Mouse (Mus musculus) adrenal gland, postnatal 36 days (tissue): ENCODE results near the gene Thap4. TPM values are rescaled to one million over a fixed set of nuclear protein-coding genes. Genes with fewer than 3 reads are reported as not detected.

Source experiments
- DNase-seq, 2 experiments: peaks; one replicate each; pipeline ENCODE4 v3.0.0; 2021; ENCODE audit warnings: mixed read lengths in 1 of 2
- total RNA-seq, 2 experiments: library from RNA; stranded (reverse); gene quantifications; 2 replicates each; pipeline ENCODE4 v1.2.3; 2021

Thap4 gene
- total RNA-seq, 2 experiments from 2014 or later: 45.4 to 57.4 TPM

DNA sequence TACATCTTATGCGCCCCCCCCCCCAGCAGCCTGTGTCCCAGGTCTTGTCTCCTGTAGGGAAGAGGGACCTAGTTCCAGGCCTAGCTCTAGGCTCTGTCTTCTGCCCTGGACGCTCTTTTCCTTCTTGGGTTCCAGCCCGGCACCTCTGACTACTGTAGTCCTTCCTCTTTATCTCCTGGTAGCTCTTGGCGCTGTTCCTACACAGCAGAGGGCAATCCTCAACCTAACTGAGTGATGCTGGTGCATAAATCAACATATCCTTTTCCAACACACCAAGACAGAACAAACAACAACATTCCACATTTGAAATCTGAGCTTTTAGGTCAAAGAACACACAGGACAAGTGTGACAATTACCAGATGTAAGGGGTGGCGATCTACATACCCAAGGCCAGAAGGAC is 8.5 kb downstream of the Thap4 start:
- DNase-seq: no peak

DNA sequence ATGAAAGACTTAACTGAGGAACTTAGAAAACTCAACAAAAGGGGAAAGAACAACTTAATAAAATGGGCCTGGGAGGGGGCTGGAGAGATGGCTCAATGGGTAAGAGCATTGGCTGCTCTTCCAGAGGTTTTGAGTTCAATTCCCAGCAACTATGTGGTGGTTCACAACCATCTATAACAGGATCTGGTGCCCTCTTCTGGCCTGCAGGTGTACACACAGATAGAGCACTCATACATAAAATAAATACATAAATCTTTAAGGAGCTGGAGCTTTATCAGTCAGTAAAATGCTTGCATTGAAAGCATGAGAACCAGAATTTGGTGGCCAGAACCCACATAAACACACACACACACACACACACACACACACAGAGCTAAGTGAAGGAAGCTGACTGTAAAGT is 11.8 kb downstream of the Thap4 start:
- DNase-seq: no peak

DNA sequence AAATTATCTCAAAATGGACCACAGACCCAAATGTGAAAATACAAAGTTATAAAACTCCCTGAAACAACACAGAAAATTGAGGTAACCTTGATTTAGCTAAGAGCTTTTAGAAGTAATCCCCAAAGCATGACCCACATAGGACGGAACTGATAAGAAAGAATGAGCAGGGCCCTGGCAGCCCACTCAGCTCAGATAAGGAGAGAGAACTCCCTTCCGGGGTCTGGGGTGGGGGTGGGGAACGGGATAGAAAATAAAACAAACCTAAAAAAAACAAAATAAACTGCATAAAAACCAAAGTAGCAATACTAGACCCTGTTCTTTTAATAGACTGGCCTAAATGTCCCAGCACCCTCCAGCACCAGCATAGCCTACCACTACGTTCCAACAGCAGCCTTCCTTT is 12.7 kb downstream of the Thap4 start:
- no peak for DNase-seq

DNA sequence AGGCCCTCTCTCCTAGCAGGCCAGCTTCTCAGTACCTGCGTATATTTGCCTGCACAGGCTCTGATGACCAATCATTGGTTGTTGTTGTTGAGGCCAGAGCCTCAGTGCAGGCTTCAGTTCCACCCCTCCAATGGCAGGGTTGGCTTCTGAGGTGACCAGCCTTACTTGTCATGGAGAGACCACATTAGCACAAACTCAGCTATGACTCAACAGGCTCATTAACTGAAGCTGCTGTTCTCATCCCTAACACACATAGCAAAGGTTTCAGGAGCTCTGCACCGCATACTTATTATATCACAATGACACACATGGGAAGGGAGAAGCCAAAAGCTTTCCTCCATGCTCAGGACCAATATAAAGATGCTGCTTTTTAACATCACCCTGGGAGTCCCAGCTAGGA is 14.0 kb downstream of the Thap4 start:
- no peak for DNase-seq

DNA sequence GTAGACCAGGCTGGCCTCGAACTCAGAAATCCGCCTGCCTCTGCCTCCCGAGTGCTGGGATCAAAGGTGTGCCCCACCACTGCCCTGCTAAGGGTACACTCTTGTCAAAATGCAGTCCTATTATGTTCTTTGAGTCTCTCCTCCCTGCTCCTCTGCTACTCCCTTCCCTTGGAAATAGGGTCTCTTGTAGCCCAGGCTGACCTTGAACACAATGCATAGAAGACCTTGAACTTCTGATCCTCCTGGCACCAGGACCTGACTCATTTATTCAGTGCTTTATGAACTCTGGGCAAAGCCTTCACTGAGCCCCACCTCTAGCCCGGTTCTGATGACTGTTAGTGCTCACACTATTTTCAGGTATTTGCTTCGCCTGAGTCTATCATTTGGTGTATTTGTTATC is 17.0 kb downstream of the Thap4 start:
- DNase-seq: no peak

DNA sequence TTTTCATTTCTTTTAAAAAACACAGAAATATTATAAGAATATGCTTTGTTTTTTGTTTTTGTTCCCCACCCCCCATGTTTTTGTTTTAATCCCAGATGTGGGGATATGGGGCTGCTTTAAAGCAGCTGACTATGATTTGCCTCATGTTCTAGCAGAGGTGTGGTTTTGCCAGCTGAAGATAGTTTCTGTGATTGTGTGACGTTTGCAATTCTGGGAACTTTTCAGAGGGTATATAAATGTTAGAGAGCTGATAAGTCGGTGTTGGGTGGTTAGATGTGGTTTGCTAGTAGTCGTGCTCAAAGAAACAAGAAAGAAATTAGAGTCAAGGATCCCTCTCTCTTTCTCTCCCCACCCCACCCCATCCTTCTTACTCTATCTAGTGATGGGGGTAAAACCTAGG is 18.8 kb downstream of the Thap4 start:
- no peak for DNase-seq

DNA sequence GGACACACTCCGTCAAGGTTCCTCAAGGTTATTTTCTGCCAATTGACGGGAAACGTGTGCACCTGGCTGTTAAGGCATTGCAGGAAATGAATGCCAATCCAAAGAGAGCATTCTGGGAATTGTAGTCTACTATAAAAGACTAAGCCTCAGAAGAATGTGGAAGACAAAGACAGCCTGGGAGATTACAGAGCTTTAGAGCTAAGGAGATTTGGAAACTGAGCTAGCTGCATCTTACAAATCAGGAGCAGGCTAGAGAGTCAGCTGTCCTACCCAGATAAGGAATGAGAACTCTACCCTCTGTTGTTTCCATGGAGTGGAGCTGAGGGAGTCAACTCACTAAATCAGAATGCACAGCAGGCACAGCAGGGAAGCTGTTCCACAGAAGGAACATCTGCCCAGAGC is 22.8 kb downstream of the Thap4 start:
- DNase-seq: no peak

DNA sequence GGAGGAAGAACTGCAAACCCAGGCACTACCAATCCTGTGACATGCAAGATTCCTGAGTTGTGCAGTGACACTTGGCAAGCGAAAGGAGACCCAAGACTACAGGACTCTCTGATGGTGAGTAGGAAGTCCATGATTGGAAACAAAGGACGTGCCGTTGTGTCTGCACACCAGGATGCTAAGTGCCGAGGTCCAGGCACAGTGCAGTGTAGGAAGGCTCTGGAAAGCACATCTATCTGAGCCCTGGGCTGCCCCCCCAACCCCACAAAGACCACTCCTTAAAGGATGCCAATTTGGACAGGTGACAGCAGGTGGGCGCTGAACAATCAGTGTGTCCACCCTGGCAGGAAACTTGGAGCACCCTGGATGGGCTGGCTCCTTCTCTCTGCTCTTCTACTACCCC is 23.6 kb downstream of the Thap4 start:
- no peak for DNase-seq

DNA sequence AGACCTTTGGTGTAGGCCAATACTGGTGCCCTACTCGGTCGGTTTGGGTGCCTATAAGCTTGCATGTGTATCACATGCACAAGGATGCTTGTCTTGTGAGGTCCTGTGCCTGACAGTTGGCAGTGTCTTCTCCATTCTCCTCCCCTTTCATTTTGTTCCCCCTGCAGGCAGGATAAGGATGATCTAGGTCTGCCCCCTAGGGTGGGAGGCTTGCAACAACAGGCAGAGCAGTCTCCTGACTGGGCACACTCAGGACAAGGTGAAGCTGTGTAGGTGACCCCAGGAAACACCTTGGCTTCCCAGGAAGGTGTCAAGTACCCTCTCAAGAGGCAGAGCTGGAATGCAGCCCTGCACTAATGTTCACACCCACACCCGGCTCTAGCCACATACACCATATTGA is 27.7 kb downstream of the Thap4 start:
- DNase-seq: peak; percentile 77 to 84

DNA sequence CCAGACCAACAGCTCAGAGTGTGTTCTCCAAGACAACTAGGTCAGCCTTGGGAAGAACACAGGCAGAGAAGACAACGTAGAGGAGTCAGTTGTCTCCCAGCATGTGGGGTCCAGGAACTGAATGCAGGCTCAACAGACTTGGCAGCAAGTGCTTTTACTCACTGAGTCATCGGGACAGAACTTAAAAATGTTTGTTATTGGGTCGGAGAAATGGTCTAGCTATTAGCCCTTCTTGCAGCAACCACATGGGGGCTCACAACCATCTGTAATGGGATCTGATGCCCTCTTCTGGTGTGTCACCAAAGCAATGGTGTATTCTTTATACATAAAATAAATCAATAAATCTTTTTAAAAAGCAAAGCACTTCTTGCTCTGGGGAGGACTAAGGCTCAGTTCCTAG is 28.5 kb downstream of the Thap4 start:
- DNase-seq: peak; percentile 38 to 40

DNA sequence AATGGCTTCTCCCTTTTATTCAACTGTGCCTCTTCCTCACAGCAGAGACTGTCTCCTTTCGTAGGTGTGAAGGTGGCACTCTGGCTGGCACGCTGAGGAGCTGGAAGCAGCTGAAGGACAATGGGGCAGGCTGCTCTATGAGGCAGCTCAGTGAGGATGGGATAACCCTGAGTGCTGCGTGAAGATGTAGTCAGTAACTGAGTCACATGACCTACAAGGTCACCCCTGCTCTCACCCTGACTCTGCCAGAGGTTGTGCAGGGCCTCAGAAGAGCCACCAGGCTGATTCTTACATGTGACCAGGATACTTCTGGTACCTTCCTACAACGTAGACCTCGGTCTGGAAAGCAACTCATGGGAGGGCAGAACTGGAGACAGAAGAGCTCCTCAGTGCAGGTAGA is 29.0 kb downstream of the Thap4 start:
- peak; percentile 69 to 72 for DNase-seq

DNA sequence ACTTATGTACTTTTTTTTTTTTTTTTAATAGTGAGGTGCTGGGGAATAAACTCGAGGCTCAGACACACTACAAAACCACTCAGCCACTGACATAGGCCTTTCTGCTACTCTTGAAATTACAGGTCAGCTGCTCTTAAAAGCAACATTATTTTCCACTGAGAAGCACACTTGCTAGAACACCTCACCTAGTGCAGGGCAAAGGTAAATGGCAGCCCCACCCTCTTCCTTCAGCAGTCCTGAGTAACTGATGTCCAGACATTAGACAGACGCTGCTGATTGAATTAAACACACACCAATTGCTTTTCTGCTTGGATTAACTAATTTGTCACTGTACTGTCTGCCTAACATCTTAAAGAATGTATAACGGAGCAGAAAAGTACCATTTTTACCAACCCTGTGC is 30.0 kb downstream of the Thap4 start:
- DNase-seq: no peak

DNA sequence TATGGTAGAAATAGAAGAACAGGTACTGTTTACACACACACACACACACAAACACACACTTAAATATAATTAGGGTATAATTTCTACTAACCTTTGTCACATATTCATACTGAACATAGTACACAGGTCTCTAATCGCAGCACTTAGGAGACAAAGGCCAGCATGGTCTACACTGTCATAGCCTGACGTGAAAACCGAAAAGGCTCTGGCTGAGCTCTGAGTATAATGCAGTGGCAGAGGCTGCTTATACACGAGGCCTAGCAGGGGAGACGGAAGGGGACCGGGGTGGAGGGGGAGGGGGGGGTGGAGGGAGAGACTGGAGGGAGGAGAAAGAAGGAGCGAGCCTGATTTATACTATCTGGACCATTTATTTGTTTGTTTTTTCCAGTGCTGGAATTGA is 33.1 kb downstream of the Thap4 start:
- DNase-seq: no peak

DNA sequence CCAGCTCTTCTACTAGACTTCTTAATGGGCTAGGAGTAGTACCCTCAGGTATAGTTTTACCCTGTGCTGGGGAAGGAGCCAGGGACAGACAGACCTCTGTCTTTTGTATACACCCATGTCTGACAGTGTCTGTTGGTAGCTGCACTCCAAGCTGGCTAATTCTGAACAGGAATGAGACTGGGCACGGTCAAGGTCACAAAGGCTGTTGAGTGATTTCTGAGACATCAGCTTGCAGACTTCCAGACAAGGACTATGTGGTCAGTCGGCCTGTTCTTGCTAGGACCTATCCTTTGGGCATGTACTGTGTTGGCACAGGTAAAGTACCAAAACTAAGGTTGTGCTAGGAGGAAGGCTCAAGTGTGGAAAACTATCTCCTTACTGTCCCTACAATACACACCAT is 38.5 kb downstream of the Thap4 start:
- peak; percentile 34 to 35 for DNase-seq

DNA sequence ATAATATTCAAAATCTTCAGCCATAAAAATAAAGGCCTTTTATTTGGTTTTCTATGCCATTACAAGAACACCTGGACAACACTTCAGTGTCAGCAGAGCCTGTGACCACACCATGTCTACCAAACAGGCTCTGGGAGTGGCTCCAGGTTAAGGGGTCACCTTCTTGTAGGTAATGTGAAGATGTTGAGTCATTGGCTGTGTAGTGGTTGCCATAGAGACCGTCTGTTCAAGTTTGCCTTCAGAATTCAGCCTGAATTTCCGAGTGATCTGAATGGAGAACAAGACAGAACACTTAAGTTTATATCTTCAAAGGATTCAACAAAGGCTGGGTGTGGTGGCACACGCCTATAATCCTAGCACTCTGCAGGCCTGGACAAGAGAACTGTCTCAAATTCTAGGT is 49.3 kb downstream of the Thap4 start:
- DNase-seq: no peak

DNA sequence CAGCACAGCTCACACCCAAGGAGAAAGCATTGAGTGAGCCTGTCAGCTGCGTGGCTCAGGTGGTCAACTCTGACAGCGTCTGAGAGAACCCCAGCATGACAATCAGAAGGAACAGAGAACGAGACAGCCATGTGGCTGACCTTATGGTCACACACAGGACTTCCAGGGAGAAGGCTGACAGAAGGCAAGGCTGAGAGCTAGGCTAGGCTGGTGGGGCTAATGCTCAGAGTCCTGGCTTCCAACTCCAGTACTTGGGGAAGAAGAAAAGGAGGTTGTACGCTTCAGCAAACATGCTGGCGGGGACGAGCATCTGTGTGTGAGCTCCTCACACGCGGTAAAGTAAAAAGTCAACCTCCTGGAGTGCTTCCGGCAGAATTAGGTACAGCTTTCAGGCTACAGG is 50.3 kb downstream of the Thap4 start:
- DNase-seq: no peak

DNA sequence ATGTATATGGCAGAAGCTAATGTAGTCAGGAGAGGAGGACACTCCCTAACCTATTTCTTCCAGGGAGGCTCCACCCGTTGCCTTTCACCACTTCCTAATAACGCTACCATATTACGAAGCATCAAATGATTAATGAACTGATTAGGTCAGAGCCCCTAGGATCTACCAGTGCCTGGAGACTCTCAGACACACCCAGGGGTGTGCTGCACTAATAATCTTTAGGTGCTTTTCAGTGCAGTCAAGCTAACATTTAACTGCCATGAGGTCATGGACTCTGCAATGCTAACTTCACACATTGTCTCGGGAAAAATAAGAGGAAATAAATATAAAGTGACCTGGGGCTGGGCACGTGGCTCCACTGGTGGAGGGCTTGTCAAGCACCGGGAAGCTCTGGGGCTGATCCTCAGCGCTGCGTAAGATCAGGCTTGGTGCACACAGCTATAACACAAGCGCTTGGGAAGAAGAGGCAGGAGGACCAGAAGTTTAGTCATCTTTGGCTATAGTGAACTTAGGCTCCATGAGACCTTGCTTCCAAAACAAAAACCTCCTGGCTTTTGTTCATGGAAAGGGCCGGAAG is 51.1 kb downstream of the Thap4 start:
- no peak for DNase-seq

DNA sequence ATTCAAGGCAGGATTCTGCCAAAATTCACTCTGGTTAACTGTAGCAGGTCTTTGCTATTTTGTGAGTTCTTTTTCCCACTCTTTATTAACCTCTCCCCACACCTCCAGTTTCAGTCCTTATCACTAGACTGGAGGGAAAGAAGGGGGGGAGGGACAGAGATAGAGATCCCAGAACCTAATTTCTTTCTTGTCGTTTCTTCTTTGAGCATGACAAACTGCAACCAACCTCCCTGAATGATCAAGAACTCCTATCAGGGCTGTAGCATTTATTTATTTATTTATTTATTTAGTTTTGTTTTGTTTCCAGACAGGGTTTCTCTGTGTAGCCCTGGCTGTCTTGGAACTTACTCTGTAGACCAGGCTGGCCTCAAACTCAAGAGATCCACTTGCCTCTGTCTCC is 52.6 kb downstream of the Thap4 start:
- no peak for DNase-seq

DNA sequence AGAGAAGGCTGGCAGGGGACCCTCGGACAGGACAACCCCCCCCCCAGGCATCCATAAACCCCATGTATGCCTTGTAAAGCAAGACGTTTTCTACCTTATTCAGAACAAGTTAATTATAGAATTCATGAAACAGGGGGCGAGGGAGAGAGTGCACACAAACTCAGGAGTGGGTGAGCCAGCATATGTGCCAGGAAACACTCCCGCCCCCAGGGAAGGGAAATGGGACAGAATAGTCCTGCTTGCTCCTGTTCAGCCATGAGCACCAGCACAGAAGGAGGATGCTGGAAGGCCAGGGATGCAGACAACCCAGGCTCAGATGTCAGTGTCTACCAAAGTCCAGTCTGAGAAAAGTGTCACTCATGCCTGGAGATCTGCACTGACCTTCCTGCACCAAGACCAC is 55.5 kb downstream of the Thap4 start:
- no peak for DNase-seq

DNA sequence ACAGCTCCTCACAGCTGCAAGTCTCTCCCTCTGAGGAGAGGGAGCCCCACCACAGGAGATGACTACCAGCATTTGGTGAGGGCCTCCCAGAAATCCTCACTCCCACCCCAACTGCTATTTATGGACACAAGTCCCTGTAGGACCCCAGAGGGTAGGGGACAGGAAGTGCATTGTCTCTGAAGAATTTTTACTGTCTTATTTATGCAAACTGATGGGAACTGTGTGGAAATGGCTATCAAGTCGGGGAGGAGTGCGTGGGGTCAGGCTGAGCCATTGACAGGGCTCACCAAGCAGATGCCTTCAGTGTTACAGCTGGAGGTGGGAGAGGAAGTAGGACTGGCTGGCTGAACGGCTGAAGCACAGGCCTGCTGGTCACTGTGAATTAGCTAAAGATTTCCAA is 57.3 kb downstream of the Thap4 start:
- no peak for DNase-seq

DNA sequence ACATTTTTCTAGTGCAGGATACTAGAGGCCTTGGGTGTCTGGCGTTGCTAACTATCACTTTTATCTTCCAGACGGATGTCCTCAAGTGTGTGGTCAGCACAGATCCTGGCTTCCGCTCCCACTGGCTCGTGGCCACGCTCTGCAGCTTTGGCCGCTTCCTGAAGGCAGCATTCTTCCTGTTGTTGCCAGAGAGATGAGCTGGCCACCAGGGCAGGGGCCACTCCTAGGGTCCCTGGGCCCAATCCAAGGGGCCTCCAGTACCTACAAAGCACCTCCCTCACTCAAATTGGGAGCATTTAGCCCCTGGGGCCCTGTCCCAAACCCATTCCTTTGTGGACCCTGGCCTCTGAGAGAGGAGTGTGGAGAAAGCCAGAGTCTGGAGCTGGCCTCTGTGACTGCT is 59.7 kb downstream of the Thap4 start:
- peak; percentile 72 to 79 for DNase-seq

DNA sequence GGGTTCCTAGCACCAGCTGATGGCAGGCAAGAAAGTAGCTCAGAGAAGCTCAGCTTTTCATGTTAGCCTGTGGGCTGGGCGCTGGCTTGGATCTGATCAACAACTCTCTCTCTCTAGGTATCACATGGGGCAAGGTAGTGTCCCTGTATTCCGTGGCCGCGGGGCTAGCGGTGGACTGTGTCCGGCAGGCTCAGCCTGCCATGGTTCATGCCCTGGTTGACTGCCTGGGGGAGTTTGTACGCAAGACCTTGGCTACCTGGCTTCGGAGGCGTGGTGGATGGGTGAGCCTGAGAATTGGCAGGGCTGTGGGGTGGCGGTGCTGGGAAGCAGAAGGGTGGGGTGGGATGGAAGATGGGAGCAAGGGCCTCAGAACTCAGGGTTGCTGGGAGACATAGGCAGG is 60.7 kb downstream of the Thap4 start:
- no peak for DNase-seq

DNA sequence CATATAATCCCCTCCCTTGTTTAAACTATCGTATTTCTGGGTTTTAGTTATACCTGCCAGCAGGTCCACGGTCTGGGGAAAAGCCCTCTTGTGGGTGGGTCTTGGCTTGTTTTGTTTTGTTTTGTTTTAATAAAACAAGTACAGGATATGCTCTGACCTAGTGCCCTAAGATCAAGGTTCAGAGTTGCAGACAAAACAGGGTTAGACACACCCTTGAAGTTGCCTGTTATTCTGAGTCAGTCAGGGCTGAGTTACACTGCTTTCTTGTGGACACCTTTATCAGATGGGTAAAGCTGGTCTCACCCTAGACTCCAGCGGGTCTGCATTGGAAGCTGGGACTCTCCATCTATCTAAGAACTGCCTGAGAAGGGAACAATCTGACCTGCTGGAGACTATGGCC is 61.2 kb downstream of the Thap4 start:
- DNase-seq: no peak

DNA sequence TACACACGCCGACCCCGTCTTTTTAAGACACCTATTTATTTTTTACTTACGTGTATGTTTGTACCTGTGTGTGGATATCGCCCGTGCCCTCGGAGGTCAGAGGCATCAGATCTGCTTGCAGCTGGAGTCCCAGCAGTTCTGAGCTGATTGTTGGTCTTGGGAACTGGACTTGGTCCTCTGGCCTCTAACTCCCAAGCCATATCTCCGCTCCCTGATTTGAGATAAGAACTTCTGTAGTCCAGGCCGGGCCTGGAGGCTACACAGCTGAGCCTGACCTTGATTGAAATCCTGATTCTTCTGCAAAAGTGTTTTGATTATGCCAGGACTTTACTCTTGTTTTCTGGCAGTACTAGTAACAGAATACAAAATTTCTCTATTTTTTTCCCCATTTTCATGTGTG is 61.9 kb downstream of the Thap4 start:
- DNase-seq: no peak

DNA sequence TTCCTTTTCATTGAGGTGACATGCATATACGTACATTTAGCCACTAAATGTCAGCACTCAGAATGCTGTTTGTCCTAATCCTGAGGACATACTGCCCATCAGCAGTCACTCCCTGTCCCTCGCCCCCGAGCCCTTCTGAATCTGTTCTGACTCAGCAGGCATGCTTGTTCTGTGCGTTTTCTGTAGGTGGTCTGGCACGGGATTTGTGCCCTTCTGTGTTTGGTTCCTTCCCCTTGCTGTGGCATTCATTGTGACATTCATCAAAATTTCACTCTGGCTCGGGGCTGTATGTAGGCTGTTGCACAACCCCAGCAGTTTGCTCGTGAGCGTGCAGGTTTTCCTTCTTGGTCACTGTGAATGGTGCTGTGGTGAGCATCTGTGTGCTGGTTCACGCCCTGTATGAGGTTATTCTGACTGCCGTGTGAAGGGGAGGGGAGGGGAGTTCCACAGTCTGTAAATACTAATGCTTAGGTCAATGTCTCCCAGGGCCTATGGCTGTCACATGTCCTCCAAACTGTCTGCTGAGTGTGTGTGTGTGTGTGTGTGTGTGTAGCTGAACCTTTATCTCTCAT is 62.8 kb downstream of the Thap4 start:
- no peak for DNase-seq
